Mouse (Mus musculus) spleen, adult 12 weeks (tissue): ENCODE data around the gene Ammecr1.
A peak's percentile ranks its signal among the peaks of the same experiment; 100 is the strongest.

ENCODE experiments used
- DNase-seq: peaks from one replicate; pipeline ENCODE4 v3.0.0; 2022; ENCODE audit warnings: low spot score

Ammecr1 gene

DNA sequence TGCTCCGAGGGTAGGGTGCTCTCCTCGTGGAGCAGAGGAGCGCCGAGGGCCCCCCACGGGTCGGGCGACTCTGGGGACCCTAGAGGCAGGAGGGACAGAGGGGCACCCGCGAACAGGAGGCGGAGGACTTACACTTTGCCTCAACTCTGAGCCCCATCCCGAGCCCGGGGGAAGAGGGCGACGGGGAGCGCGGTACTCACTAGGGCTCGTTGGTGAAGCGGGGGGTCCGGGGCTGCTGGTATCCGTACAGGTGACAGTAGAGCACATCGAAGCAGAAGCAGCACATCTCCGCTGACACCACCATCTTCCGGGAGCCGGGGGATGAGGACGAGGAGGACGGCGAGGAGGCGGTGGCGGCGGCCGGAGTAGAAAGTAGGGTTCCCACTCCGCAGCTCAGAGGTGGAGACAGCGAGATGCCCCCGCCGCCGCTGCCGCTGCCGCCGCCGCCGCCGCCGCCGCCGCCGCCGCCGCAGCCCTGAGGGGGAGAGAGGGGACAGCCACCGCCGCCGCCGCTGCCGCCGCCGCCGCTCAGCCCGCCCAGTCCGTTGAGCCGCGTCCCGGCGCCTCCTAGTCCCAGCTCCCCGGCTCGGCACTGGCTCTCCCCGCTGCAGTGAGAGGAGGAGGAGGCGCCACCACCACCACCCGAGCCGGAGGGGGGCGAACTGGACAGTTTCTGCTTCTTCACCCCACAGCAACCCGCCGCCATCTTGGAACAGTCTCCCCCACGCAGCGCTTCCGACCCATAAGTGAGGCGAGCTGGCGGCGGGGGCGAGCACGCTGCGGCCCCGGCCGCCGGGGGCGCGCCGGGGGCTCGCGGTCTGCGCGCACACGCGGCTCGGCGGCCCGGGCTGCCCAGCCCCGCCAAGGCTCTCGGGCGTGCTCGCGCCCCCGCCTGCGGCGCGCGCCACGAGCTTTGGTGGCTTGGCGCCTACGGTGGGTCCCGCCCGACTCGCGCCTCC is at the start of gene Ammecr1:
Gene Ammecr1 (minus strand): TSS at position 721 of the 959 bp plus-strand sequence.
- peak; percentile 65 for DNase-seq

DNA sequence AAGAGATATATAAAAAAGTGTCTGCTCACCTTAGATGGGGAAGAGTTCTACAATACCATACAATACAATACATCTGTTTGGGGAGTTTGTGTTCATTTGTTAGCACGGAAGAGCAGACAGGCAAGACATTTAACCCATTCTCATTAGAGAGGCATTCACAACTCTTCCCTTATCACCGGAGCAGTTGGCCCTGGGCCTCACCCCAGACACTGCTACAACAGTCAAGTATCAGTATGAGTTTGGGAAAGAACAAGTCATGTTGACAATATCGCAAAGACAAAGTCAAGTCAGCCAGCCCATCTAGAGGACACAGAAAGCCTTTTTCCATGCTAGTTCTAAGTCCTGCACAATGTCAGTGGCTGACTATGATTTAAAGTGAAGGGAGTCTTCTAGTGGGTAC is 47.6 kb upstream of the Ammecr1 start:
- no peak for DNase-seq

DNA sequence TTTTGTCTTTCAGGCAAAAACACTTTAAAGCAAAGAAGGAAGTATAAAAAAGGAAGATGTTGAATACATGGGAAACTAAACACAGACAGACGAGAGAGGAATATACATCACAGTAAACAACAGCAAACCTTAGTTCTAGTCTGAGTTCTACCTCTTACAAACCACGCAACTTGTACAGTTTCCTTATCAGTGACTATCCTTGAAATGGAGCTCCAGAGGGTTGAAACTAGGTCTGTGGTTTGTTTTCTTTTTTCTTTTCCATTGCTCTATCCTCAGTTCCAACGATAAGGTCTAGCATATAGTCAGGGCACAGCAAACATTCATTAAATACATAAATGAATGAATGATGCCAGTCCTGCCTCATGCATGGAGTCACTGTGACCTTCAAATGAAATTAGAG is 45.8 kb upstream of the Ammecr1 start:
- DNase-seq = no peak

DNA sequence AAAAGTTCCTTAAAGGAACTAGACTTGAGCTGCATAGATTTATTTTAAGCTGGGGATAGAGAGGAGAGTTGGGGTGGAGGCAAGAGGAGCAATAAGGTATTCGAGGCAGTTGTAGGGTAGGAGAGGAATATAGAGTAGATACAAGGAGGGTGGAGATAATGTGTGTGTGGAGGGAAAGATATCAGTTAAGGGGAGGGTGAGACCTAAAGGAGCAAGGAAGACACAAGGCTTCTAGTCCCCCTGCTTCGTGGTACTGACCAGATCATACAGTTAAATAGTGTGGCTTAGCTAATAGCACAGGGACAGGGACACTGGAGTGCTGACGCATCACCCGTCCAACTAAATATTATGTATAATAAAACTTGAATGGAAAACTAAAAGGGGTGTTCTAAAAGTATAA is 45.3 kb upstream of the Ammecr1 start:
- DNase-seq = no peak

DNA sequence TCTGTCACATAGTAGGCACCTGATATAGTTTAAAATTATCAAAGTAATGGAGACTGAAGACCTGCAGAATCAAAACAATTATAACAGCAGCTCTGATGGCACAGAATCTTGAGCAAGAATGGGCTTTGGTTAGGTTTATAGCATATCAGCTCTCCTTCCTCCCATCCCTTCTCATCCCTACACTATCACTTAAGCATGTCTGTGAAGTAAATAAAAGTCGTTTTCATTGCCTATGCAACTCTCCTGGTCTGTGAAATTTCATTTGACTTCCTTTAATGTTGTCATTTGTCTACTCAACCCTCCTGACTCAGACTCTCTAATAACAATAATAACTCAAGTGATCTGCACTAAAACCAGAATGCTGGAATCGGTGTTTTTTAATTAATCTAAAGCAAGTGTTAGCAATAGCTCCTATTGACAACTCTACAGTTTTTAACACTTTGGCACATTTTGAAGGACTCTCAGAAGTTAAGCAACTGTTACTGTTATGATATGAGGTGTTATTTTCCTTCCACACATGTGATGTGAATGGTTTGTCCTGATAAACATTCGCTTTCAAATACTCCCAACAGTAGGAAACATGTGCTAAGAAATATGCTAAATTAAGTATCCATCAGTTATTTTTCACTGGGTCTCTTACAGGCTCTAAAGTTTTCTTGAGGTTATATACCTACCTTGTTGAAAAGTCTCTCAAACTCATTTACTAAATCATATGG is 37.8 kb upstream of the Ammecr1 start:
- DNase-seq = no peak

DNA sequence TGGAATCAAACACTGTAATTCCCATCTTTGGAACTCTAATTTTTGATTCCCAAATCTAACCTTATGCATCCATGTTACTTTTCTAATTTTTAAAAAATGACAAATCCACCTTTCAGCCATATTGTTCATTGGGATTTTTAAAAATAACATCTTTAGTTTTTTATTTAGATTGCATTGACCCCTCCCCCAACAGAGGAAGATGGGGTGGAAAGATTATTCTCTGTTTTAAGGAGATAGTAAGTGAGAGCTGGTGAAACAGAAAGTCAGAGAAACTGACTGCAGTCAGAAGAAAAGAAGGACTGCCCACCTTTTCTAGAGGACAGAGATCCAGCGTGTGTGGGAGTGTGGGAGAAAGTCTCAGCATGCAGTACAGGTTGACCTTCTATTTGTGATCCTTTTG is 30.7 kb upstream of the Ammecr1 start:
- DNase-seq = no peak

DNA sequence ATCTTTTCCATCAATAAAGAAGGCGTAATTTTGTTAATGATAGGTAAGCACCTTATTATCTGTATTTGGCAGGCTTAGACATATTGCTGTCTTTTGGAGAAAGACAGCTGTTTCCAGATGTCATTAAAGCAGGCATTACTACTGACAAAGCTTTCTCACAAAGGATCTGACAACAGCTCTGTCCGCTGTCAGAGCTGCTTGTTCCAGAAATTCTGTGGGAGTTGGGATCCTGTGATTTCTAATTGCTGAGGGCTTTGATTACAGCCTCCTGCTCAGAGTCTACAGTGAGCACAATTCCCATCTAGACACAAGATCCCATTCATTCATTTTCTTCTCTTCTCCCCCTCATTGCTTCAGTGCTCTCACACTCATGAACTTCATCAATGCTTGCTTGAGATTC is 28.0 kb upstream of the Ammecr1 start:
- DNase-seq = no peak

DNA sequence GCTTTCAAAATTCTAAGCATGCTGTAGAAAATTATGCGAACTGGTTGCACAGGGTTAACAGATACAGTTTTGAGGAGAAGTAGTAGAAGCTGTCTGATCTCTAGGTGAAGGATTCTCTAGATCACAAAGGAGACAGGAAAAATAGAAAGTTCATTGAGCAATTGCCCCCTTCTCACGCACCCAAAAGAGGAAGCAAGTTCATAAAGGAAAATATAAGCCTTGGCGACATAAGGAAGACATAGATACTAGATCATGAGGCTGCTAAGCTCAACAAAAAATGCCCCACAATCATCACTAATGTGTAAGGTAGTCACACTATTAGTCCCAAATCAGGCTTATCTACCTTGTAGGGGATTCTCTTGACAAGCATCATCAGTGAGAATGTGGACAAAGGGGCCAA is 17.6 kb upstream of the Ammecr1 start:
- no peak for DNase-seq

DNA sequence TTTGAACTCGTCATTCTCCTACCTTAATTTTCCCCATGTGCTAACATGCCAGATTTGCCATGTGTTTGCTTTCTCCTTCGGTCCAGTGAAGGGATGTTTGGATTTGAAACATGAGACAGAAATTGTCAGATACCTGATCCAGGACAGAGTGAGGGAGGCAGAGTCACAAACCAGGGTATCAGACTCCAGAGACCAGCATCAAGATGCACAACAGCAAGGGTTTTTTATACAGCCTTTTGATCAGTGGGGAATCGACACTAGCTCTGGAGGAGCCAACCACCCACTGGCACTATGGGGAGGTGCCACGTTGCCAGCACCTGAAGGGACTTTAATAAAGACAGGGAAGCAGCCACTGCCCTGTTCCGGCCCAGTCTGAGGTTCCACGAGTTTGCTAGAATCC is 17.1 kb upstream of the Ammecr1 start:
- DNase-seq = no peak

DNA sequence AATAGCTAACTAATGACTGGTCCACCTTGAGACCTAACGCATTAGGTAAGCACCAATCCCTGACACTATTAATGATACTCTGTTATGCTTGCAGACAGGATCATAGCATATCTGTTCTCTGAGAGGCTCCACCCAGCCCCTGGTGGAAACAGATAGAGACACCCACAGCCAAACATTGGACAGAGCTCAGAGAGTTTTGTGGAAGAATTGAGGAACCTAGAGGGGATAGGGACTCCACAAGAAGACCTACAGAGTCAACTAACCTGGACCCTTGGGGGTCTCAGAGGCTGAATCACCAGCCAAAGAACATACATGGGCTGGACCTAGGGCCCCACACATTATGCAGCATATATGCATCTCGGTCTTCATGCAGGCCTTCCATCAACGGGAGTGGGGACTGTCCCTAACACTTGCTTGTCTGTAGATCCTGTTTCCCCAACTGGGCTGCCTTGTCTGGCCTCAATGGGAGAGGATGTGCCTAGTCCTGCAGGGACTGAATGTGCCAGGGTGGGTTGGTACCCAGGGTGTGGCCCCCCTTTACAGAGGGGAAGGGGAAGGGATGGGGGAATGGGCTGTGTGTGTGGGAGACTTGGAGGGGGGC is 15.1 kb upstream of the Ammecr1 start:
- peak; percentile 8 for DNase-seq

DNA sequence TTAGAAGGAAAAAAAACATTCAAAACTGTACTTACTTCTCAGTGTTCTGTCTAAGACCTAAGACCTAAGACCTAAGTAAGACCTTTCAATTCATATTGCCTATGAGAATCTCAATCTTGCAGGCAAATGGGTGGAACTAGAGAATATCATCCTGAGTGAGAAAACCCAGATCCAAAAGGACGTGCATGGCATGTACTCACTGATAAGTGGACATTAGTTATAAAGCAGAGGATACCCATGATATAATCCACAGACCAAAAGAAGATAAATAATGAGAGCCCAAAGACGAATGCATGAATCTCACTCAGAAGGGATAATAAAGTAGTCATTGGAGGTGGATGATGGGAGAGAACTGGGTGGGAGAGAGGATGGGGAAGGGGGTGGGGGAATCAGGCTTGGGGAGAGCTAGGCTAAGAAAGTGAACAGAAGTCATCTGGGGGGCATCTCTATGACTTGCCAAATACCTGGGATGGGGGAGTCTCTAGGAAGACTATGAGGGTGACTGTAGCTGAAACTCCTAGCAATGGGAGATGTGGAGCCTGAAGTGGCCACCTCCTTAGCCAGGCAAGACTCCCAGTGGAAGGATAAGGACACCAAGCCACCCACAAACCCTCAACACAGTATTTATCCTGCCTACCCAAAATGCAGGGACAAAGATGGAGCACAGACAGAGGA is 14.5 kb upstream of the Ammecr1 start:
- DNase-seq = no peak

DNA sequence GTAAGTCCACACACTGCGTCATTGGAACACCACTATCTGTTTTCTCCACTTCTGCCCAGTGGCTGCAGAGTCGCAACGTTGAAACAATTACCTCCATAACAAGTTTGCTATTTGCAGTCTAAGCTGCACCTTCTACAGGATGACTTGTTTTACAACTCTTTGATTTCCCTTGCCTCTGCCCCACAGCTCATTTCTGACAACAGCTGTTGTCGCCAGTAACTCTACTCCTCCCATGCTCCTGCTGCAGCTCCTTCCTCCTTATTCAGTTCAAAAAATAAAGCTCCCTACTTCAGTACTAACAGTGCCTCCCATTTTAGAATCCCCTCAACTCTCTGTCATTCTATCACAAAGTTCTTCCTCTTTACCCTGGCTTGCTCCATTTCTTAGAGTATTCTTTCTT is 12.7 kb upstream of the Ammecr1 start:
- DNase-seq = no peak

DNA sequence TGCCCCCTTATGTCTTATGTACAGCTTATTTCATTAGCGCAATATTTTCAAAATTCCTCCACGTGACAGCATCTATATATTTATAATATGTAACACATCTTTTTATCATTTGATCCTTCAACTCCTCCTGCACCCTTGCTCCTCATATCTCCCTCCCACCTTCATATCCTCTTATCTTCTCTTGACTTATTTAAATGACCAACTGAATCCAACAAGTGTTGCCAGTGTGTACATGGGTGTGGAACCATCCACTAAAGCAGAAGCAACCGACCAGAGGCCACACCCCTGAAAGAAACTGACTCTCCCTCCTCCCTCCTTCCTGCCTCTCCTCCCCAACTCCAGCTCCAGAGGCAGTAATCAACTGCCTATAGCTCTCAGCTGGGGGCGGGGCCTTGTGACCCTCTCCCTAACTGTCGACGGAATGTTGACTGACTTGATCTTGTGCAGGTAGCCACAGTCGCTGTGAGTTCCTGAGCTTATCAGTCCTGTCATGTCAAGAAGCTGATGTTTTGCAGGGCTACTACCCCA is 6.0 kb upstream of the Ammecr1 start:
- DNase-seq = peak; percentile 29

DNA sequence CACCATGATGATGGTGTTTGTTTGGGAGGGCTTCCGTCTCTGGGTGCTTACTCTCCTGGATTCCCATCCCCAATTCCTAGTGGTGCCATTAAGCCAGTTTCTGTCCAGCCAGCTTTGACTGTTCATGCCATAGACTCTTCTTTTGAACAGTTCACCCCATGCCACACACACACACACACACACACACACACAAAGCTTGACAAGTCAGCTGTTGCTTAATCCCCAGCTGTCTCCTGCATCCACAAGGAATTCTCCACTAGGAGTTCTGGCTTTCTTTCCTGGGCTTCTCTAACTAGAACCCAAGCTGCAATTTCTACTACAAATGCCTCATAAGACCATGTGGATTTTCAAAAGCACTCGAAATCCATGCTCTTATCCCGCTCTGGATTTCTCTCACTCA is 5.2 kb upstream of the Ammecr1 start:
- DNase-seq = no peak

DNA sequence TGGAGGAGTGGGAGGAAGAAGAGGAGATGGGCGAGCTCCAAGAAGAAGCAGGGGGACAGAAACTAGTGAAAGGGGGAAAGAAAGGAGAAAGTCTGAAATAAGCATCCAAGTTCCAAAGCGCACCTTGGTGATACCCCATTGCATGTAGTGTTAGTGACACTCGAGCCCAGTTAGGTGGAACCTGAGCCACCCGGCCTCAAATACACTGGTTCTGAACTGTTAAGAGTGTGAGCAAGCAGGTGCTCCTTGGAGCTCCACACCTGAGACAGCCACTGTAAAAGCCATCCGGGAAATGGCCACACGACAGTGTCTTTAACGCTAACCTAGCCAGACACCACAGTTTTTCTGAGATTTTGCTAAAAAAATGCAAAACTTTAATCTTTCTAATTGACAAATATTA is 539 bp upstream of the Ammecr1 start:
- DNase-seq = no peak

DNA sequence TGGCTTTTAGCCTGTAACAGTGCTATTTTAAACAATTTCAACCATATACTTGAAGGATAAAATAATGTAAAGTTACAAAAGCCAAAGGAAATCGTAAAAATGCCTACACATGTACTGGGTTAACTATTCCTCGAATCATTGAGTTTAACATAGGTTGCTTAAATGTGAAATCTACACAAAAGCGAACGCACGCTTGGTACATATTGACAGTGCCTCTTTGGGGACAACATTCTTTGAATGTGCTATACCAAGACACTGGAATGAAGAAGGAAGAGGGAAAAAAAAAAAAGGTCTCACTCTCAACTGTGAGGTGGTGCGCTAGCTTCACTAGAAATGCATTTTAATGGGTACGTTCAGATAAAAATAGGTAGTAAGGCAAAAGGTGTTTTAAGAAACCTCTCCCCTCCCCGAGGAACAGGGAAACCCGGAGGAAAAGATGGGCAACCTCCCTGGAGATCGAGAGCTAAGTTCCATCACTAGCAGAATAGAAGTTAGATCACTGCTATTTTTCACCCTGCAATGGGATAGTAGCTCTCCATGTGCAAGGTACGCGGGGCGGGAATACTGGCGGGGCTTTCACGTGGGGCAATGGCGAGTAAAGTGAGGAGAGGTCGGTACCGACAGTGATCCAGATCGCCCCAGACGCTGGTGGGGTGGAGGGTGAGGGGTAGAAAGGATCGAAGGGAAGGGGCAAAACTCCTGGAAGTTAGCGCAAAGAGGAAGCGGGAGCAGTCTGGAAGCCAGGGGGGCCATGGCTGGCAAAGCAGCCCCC is 1.1 kb downstream of the Ammecr1 start:
- DNase-seq = peak; percentile 9

DNA sequence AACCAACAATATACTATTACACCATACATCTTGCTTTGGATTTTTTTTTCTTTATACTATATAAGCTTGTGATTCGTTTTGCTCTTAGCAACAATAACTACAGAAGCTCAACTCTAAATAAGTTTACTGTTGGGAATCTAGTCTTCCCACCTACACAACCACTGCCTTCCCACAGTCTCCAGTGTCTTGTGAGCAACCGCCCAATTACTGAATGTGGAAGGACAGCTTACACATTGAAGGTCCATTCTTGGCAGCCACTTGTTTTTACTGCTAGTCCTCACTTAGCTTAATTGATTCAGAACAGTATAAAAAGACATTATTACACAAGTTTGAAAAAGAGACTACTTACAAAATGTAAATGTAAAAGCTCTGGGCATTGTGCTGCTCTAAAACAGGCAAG is 6.1 kb downstream of the Ammecr1 start:
- no peak for DNase-seq

DNA sequence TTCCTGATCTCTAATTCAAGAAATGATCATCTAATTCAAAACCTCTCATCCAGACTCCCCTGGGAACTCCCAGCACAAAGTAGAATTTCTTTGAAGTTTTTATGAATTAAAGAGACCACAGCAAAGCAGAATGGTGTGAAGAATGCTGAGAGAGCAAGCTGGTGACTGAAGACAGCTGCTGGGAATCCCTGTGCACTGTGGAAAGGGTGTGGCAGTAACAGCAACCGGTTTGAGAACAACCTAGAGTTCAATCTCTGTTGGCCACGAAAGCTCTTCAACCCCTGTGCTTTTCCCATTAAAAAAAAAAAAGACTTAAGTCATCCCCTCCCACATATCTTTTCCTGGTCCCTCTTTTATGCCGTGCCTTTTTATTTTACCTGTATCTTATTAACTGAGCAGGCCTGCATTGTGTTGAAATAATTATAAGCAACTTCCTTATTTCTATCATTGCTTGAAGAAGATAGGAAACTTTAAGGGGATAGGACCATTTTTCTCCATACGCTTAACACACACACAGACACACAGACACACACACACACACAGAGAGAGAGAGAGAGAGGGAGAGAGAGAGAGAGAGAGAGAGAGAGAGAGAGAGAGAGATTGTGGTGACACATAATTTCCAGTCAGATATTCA is 6.7 kb downstream of the Ammecr1 start:
- DNase-seq = no peak

DNA sequence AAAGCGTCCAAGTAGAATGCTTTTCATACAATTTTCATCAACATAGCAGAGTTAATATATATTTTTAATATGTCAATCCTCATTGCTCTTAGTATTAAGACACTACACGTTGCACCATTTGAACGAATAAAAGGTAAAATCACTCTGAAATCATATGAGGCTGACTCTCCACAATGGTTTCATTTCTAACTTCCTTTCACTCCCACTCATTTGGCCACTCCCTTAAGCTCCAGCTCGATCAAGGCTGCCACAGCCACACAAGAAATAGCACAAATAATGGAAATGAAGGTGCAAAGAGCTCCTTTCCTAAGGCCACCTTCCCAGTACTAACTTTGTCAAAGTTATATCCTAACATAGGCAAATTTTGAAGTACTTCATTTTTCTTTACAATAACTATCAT is 38.1 kb downstream of the Ammecr1 start:
- no peak for DNase-seq

DNA sequence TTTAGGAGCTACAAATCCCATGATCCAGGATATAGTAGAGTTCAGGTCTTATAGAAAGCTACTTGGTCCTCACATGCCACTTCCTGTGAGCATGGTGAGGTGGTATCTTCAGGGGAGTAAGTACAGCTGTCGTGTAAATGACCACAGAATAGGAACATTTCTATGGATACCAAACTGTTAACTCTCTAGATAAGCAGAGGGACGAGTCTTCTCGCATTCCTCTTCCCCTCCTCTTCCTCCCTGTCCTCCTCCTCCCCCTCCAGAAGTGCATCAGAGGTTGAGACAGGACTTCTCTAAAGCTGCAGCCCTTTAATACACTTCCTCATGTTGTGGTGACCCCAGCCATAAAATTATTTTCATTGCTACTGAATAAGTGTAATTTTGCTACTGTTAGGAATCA is 49.1 kb downstream of the Ammecr1 start:
- no peak for DNase-seq

DNA sequence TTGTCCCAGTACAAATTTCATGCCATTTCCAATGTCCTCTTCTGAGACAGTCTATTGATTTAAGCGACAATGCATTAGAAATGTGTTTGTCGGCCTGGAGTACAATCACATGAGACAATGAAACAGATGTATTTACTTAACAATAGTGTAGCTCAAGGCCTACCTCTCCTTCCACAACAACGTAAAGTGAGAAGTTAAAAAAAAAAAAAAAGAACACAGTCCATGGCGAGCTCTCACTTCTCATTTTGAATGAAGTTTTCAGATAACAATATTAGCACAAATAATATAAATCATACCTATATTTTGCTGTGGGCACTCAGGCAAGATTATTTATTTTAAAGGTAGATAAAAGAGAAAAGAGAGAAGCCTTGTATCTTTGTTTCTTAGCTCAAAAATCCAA is 49.8 kb downstream of the Ammecr1 start:
- DNase-seq = no peak
